Mouse (Mus musculus) retina, postnatal 7 days (tissue): ENCODE data around the gene Adgrl3.
"Not testable (repeated sequence)": the region's sequence is repeated elsewhere in the genome, so short reads cannot be mapped to it uniquely, and the experiment has no call there.

ENCODE experiments used
- DNase-seq: peaks from one replicate; pipeline ENCODE4 v3.0.0-alpha.2; 2012; ENCODE audit warnings: low read depth, low spot score

The Adgrl3 gene

GRCm38 (mm10) chr5:81375992-81376391, 356.1 kb downstream of the Adgrl3 start:
- DNase-seq = no peak

GRCm38 (mm10) chr5:81405582-81406143, 385.7 kb downstream of the Adgrl3 start:
- DNase-seq = no peak

- no peak for DNase-seq
Measured at GRCm38 (mm10) chr5:81417326-81417725, 397.4 kb downstream of the Adgrl3 start.

- no peak for DNase-seq
Measured at GRCm38 (mm10) chr5:81427393-81427792, 407.5 kb downstream of the Adgrl3 start.

GRCm38 (mm10) chr5:81436375-81436774, 416.4 kb downstream of the Adgrl3 start:
- DNase-seq = no peak

- no peak for DNase-seq
Measured at GRCm38 (mm10) chr5:81442150-81442549, 422.2 kb downstream of the Adgrl3 start.

- no peak for DNase-seq
Measured at GRCm38 (mm10) chr5:81465971-81466370, 446.0 kb downstream of the Adgrl3 start.

- DNase-seq = no peak
Measured at GRCm38 (mm10) chr5:81474681-81475080, 454.7 kb downstream of the Adgrl3 start.

GRCm38 (mm10) chr5:81475406-81475805, 455.5 kb downstream of the Adgrl3 start:
- DNase-seq = no peak

- no peak for DNase-seq
Measured at GRCm38 (mm10) chr5:81475971-81476606, 456.2 kb downstream of the Adgrl3 start.

GRCm38 (mm10) chr5:81480911-81481310, 461.0 kb downstream of the Adgrl3 start:
- DNase-seq = no peak

- DNase-seq = no peak
Measured at GRCm38 (mm10) chr5:81483890-81484289, 464.0 kb downstream of the Adgrl3 start.

- no peak for DNase-seq
Measured at GRCm38 (mm10) chr5:81501076-81501475, 481.1 kb downstream of the Adgrl3 start.

GRCm38 (mm10) chr5:81518720-81519496, 499.0 kb downstream of the Adgrl3 start:
- DNase-seq = no peak

GRCm38 (mm10) chr5:81519497-81520382, 499.8 kb downstream of the Adgrl3 start:
- DNase-seq = peak; percentile 13

- DNase-seq = no peak
Measured at GRCm38 (mm10) chr5:81522760-81523159, 502.8 kb downstream of the Adgrl3 start.

- DNase-seq = no peak
Measured at GRCm38 (mm10) chr5:81524532-81524961, 504.6 kb downstream of the Adgrl3 start.

GRCm38 (mm10) chr5:81525326-81525725, 505.4 kb downstream of the Adgrl3 start:
- no peak for DNase-seq

- no peak for DNase-seq
Measured at GRCm38 (mm10) chr5:81531639-81532038, 511.7 kb downstream of the Adgrl3 start.

- DNase-seq = no peak
Measured at GRCm38 (mm10) chr5:81550211-81550610, 530.3 kb downstream of the Adgrl3 start.

GRCm38 (mm10) chr5:81555149-81555548, 535.2 kb downstream of the Adgrl3 start:
- DNase-seq = not testable (repeated sequence)

GRCm38 (mm10) chr5:81556008-81556407, 536.1 kb downstream of the Adgrl3 start:
- no peak for DNase-seq
